Mouse (Mus musculus) layer of hippocampus, adult 18-20 months (tissue): Measurements from ENCODE around the gene Klrg2. TPM values are rescaled to one million over a fixed set of nuclear protein-coding genes. Genes with fewer than 3 reads are reported as not detected.
A peak's percentile ranks its signal among the peaks of the same experiment; 100 is the strongest.
"Not testable (repeated sequence)": the region's sequence is repeated elsewhere in the genome, so short reads cannot be mapped to it uniquely, and the experiment has no call there.

ENCODE experiments used
- DNase-seq, 2 experiments: peaks; one replicate each; pipeline ENCODE4 v3.0.0; 2022; ENCODE audit warnings: low spot score in 2 of 2
- long read RNA-seq: library from polyadenylated mRNA; stranded (forward); transcript quantifications from one replicate; pipeline ENCODE4 v2.0.0, GENCODE M21; 2021
- total RNA-seq, 2 experiments: library from RNA; stranded (reverse); gene quantifications; 2 replicates each; pipeline ENCODE4 v1.2.3; 2021

Klrg2 gene
- total RNA-seq, result 1 to 10 TPM in 1 of 2 experiments, under 1 TPM in 1; 0.64 to 1.2 TPM
- long read RNA-seq, result 0 reads

- DNase-seq, result no peak
These were observed at the start of gene Klrg2 for GRCm38 (mm10) chr6:38636852-38637618. TSS of gene Klrg2 (minus strand) at chr6:38637242.

GRCm38 (mm10) chr6:38682532-38682931 lies 45.5 kb upstream of the Klrg2 start:
- DNase-seq, result no peak

GRCm38 (mm10) chr6:38677629-38678028 lies 40.6 kb upstream of the Klrg2 start:
- DNase-seq, result no peak

- no peak for DNase-seq
These were observed 39.7 kb upstream of the Klrg2 start for GRCm38 (mm10) chr6:38676723-38677122.

GRCm38 (mm10) chr6:38676217-38676616 lies 39.2 kb upstream of the Klrg2 start:
- no peak for DNase-seq

DNA sequence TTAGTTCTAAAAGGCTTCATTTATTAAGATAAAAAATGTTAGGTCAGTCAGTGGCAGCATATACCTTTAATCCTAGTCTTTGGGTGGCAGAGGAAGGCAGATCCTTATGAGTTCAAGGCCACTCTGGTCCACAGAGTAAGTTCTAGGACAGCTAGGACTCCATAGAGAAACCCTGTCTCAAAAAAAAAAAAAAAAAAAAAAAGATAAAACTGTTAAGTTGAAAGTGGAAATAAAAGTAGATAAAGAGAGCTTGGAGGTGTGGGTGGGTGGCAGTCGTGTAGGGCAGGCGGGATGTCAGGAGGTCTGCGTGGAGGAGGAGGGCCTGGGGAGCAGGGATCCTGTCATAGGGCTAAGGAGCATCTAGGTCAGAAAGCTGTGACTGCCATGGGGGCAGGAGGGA lies 35.0 kb upstream of the Klrg2 start:
- no peak for DNase-seq

DNA sequence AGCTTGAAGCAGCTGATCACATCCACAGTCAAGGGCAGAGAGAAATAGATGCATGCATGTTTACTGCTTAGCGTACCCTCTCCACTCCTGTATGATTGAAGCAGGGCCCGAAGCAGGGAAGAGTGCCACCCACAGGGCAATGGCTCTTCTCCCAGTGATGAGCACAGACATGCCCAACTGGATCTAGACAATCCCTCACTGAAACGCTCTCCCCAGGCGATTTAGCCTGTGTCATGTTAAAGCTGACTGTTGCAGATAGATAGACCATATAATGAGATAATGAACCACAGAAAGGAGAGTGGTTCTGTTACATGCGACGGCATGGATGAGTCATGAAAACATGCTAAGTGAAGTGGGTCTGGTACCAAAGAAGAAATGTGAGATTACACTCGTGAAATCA lies 34.2 kb upstream of the Klrg2 start:
- no peak for DNase-seq

- not testable (repeated sequence) for DNase-seq
These were observed 33.4 kb upstream of the Klrg2 start for GRCm38 (mm10) chr6:38670488-38670887.

DNA sequence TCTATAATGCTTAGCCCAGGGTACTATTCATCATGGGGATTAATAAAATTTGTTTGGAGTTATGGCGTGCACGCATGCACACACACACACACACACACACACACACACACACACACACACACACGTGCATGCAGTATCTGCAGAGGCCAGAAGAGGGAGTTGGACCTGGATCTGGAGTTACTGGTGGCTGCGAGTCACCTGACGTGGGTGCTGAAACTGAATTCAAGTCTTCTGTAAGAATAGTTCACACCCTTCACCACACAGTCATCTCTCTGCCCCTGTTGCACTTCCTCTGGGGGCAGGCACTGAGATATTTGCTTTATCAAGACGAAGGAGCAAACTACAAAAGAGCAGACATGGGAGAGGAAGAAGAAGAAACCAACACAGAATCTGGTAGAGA lies 32.5 kb upstream of the Klrg2 start:
- DNase-seq, result no peak

DNA sequence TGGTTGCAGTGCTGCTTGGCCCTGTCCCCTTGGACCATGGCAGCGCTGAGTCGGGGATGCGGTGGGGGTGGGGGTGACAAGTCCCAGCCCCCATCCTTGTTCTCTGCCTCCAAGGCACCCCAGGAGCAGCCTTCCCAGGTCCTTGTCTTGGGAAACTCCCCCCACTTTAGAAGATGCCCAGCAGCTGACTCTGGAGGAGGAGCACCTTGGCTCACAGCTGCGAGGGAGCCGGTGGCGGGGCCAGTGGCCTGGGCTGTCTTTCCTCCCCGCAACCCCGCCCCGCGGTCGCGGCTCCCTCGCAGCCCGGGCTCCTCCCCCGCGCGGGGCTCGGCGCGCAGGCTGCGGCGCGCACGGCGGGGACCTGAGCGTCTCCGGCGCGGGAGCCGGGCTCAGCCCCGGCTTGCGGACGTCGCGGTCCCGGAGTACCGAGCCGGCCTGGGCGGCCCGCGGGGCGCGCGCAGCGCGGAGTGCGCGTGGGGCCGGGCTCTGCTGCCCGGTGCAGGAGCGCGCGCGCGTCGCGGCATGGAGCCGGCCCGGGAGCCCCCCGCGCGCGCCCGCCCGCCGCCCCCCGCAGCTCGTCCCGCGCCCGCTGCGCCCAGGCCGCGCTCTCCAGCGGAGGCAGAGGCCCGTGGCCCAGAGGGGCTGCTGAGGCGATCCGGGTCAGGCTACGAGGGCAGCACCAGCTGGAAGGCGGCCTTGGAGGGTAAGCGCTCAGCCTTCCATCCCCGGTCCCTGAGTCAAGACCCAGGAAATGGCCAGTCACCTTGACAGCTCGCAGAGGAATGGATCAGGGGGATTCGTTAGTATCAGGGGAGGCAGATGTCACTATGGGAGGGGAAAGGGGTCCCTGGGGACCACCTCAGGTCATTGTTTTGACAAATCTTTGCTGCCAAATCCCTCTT lies 25.9 kb upstream of the Klrg2 start, which contains the start of gene Clec2l:
TSS of gene Clec2l (plus strand) at position 356 of the 902 bp plus-strand sequence.
- DNase-seq, result peak; percentile 34 to 50

- DNase-seq, result no peak
These were observed 24.6 kb upstream of the Klrg2 start for GRCm38 (mm10) chr6:38661626-38662025.

DNA sequence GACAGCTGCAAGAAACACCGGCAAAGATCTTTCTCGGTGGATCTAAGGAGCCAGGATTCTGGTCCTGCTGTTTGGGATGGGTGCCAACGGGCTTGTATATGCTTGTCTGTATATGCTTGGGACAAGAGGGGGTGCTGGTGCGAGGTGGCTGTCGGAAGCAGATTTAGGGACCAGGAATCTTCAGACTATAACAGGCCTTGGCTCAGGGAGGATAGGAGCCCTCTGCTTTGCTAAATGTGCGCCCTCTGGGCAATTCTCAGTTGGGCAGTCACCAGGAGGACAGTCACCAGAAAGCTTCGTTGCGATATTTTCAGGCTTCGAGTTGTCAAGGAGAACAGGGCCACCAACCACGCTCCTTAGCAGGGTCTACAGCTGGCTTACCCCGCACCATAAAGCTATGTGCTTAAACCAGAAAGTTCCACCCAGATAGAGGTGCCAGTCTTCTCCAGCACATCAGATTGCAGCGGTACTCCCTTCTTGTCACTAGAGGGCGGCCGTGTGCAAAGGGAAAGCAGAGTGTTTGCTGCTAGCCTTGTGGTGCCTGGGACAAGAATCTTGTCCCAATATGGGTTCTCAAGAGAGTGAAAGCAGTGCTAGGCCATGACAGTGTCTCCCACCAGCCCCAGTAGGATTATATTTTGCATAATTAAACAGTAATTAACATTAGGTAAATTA lies 13.4 kb upstream of the Klrg2 start:
- peak; percentile 57 to 82 for DNase-seq

DNA sequence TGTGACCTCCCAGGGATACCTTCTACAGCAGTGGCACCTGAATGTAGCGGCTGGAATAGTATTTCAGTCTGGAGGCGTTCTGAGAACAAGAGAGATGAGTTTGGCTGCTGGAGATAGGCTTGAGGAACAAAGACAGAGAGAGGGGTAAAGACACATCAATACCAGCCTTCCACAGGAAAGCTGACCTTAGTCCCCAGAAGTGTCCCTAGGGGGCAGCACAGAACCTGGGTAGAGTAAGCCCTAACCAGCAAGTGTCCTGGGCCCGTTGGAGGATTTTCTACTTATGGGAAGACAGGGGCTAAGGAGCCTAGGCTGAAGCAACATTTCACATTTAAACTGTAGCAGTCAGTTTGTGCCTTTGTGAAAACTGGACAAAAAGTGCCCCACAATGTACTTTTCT lies 12.5 kb upstream of the Klrg2 start:
- DNase-seq, result no peak

DNA sequence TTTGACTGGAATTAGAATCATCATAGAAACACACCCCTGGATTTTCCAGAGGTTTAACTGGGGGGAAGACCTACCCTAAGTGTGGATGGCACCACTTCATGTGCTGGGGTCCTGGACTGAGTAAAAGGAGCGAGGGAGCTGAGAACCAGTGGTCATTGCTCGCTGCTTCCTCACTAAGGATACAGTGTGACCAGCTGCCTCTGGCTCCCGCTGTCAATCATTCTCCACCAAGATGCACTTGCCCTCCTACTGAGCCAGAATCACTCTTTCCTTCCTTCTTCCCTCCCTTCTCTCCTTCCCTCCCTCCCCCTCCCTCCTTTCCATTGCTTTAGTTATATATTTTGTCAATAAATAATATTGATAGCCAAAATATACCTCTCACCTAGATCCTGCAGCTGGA lies 6.0 kb upstream of the Klrg2 start:
- DNase-seq, result no peak

DNA sequence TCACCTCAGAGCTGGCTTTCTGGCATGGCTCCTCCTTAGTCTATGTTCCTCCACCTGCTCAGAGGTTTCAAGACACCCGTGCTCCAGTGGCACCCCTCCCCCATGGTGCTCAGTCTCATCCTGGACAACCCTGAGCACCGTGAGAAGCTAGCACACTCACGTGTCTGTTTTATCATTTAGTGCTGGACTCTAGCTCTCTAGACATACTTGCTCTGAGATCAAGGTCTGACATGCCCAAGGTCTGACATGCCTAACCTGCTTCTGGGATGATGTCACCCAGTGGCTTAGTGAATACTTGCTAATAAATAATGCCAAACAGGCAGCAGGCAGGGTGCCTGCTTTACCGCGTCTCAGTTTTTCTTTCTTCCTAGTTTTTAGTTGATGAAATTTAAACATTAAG lies 5.6 kb upstream of the Klrg2 start:
- no peak for DNase-seq

- DNase-seq, result no peak
These were observed 4.6 kb upstream of the Klrg2 start for GRCm38 (mm10) chr6:38641645-38642044.

GRCm38 (mm10) chr6:38641228-38641627 lies 4.2 kb upstream of the Klrg2 start:
- no peak for DNase-seq

DNA sequence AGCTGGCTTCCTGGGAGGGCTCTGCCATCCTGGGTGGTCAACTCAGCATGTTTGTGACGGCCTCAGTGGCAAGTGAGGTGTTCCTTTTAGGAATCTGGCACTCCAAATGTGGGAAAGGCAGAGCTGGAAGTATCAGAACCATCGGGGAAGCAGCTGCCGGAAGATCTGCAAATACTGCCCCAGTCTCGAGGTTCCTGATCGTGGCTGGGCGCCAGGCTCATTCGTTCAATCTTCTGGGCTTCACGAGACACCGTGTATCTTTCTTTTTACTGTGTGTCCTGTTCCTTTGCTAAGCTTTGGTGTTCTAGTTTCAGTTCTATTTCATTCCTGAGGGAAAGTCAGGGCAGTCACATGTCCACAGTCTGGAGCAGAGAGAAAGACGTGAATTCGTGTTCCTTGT lies 3.4 kb upstream of the Klrg2 start:
- DNase-seq, result no peak

GRCm38 (mm10) chr6:38635941-38636851 lies 846 bp downstream of the Klrg2 start:
- no peak for DNase-seq

DNA sequence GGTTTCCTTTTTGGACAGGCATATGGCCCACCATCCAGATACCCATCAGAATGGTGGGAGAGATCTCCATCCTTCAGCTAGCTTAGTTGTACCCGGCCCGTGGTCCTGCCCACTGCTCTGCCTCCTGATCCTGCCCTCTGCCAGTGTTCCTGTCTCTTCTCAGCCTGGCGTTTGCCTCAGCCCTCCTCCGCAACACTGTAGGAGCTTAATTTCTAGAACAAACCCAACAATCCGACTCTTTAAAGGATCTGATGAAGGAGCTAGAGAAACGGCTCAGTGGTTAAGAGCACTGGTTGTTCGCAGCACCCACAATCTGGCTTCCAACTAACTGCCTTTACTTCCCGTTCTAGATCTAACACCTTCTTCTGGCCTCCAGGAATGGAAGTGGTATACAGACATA lies 2.6 kb downstream of the Klrg2 start:
- no peak for DNase-seq

- no peak for DNase-seq
These were observed 4.2 kb downstream of the Klrg2 start for GRCm38 (mm10) chr6:38632826-38633225.
